Mouse (Mus musculus): Measurements from ENCODE around the gene Ptprn. TPM values are rescaled to one million over a fixed set of nuclear protein-coding genes. Genes with fewer than 3 reads are reported as not detected.

The Ptprn gene
- polyA plus RNA-seq, 1 experiment = 67.6 TPM

GRCm38 (mm10) chr1:75217893-75218226 lies 46.4 kb downstream of the Ptprn start:
- no peak for TF ChIP-seq POLR2A (IDR thresholded peaks at IDR 0.05; ENCODE audit: low read depth, low read length)
- no peak for TF ChIP-seq CTCF (IDR thresholded peaks at IDR 0.05; ENCODE audit: borderline replicate concordance, insufficient read depth, low read length)
- Histone ChIP-seq H3K27ac (ENCODE audit: insufficient read depth, low read length) (no peak overlapping the region), H3K4me3 (ENCODE audit: insufficient read depth, low read length) (peak overlapping the region; percentile 57), H3K4me1 (ENCODE audit: control insufficient read depth, insufficient read depth, low read length) (peaks cover 4% of the 10 kb centered on the region; the same call in 1 of the 2 replicates)

GRCm38 (mm10) chr1:75216797-75217585 lies 47.3 kb downstream of the Ptprn start:
- TF ChIP-seq POLR2A (IDR thresholded peaks at IDR 0.05; ENCODE audit: low read depth, low read length) (no peak), CTCF (IDR thresholded peaks at IDR 0.05; ENCODE audit: borderline replicate concordance, insufficient read depth, low read length) (no peak)
- Histone ChIP-seq H3K4me1 (ENCODE audit: control insufficient read depth, insufficient read depth, low read length) (peaks cover 4% of the 10 kb centered on the region; the same call in 1 of the 2 replicates), H3K4me3 (ENCODE audit: insufficient read depth, low read length) (no peak overlapping the region), H3K27ac (ENCODE audit: insufficient read depth, low read length) (no peak overlapping the region)

GRCm38 (mm10) chr1:75215785-75216184 lies 48.5 kb downstream of the Ptprn start:
- Histone ChIP-seq H3K4me1 (ENCODE audit: control insufficient read depth, insufficient read depth, low read length) (0 out of 2 replicates have a peak, but pooled peaks cover 3% of the 10 kb centered on the region), H3K4me3 (ENCODE audit: insufficient read depth, low read length) (no peak overlapping the region), H3K27ac (ENCODE audit: insufficient read depth, low read length) (no peak overlapping the region)
- TF ChIP-seq POLR2A (IDR thresholded peaks at IDR 0.05; ENCODE audit: low read depth, low read length) (0 out of 2 replicates have a peak, but pooled peaks have one; percentile 24), CTCF (IDR thresholded peaks at IDR 0.05; ENCODE audit: borderline replicate concordance, insufficient read depth, low read length) (no peak)

GRCm38 (mm10) chr1:75214886-75215285 lies 49.4 kb downstream of the Ptprn start:
- no peak overlapping the region for H3K27ac ChIP-seq (ENCODE audit: insufficient read depth, low read length)
- H3K4me3 ChIP-seq (ENCODE audit: insufficient read depth, low read length) = no peak overlapping the region
- H3K4me1 ChIP-seq (ENCODE audit: control insufficient read depth, insufficient read depth, low read length) = 0 out of 2 replicates have a peak, but pooled peaks cover 3% of the 10 kb centered on the region
- no peak for TF ChIP-seq POLR2A (IDR thresholded peaks at IDR 0.05; ENCODE audit: low read depth, low read length)
- TF ChIP-seq CTCF (IDR thresholded peaks at IDR 0.05; ENCODE audit: borderline replicate concordance, insufficient read depth, low read length) = no peak

- no peak for TF ChIP-seq CTCF (IDR thresholded peaks at IDR 0.05; ENCODE audit: borderline replicate concordance, insufficient read depth, low read length)
- TF ChIP-seq POLR2A (IDR thresholded peaks at IDR 0.05; ENCODE audit: low read depth, low read length) = no peak
- Histone ChIP-seq H3K4me1 (ENCODE audit: control insufficient read depth, insufficient read depth, low read length) (0 out of 2 replicates have a peak, but pooled peaks cover 3% of the 10 kb centered on the region), H3K27ac (ENCODE audit: insufficient read depth, low read length) (no peak overlapping the region), H3K4me3 (ENCODE audit: insufficient read depth, low read length) (no peak overlapping the region)
Measured at GRCm38 (mm10) chr1:75214442-75214841, 49.9 kb downstream of the Ptprn start.

GRCm38 (mm10) chr1:75213096-75213495 lies 51.2 kb downstream of the Ptprn start:
- Histone ChIP-seq H3K27ac (ENCODE audit: insufficient read depth, low read length) (no peak overlapping the region), H3K4me1 (ENCODE audit: control insufficient read depth, insufficient read depth, low read length) (0 out of 2 replicates have a peak, but pooled peaks cover 3% of the 10 kb centered on the region), H3K4me3 (ENCODE audit: insufficient read depth, low read length) (no peak overlapping the region)
- no peak for TF ChIP-seq CTCF (IDR thresholded peaks at IDR 0.05; ENCODE audit: borderline replicate concordance, insufficient read depth, low read length)
- no peak for TF ChIP-seq POLR2A (IDR thresholded peaks at IDR 0.05; ENCODE audit: low read depth, low read length)

GRCm38 (mm10) chr1:75212542-75212941 lies 51.8 kb downstream of the Ptprn start:
- TF ChIP-seq CTCF (IDR thresholded peaks at IDR 0.05; ENCODE audit: borderline replicate concordance, insufficient read depth, low read length) = no peak
- peak; percentile 9; the same call in 1 of the 2 replicates for TF ChIP-seq POLR2A (IDR thresholded peaks at IDR 0.05; ENCODE audit: low read depth, low read length)
- 0 out of 2 replicates have a peak, but pooled peaks cover 3% of the 10 kb centered on the region for H3K4me1 ChIP-seq (ENCODE audit: control insufficient read depth, insufficient read depth, low read length)
- H3K27ac ChIP-seq (ENCODE audit: insufficient read depth, low read length) = no peak overlapping the region
- H3K4me3 ChIP-seq (ENCODE audit: insufficient read depth, low read length) = no peak overlapping the region

- TF ChIP-seq POLR2A (IDR thresholded peaks at IDR 0.05; ENCODE audit: low read depth, low read length) (no peak), CTCF (IDR thresholded peaks at IDR 0.05; ENCODE audit: borderline replicate concordance, insufficient read depth, low read length) (no peak)
- H3K4me3 ChIP-seq (ENCODE audit: insufficient read depth, low read length) = peak overlapping the region; percentile 64
- no peak overlapping the region for H3K27ac ChIP-seq (ENCODE audit: insufficient read depth, low read length)
- H3K4me1 ChIP-seq (ENCODE audit: control insufficient read depth, insufficient read depth, low read length) = 0 out of 2 replicates have a peak, but pooled peaks cover 3% of the 10 kb centered on the region
Measured at GRCm38 (mm10) chr1:75211141-75211708, 53.1 kb downstream of the Ptprn start.

- no peak for TF ChIP-seq CTCF (IDR thresholded peaks at IDR 0.05; ENCODE audit: borderline replicate concordance, insufficient read depth, low read length)
- TF ChIP-seq POLR2A (IDR thresholded peaks at IDR 0.05; ENCODE audit: low read depth, low read length) = peak; percentile 95
- 0 out of 2 replicates have a peak, but pooled peaks cover 3% of the 10 kb centered on the region for H3K4me1 ChIP-seq (ENCODE audit: control insufficient read depth, insufficient read depth, low read length)
- no peak within 1 kb of the TSS for H3K27ac ChIP-seq (ENCODE audit: insufficient read depth, low read length)
- H3K4me3 ChIP-seq (ENCODE audit: insufficient read depth, low read length) = peak within 1 kb of the TSS; percentile 64
Measured at GRCm38 (mm10) chr1:75210136-75211087, 53.9 kb downstream of the Ptprn start, which contains the start of the genes Glb1l and Stk16. Glb1l (minus strand) TSS chr1:75210813. Stk16 (plus strand) TSS chr1:75210838.

Data from embryonic fibroblast, embryonic 13.5 days (primary cell).